Mouse (Mus musculus) neural tube, embryonic 14.5 days (tissue): ENCODE measurements around the gene Cenpf. TPM values are rescaled to one million over a fixed set of nuclear protein-coding genes. Genes with fewer than 3 reads are reported as not detected.

ENCODE experiments used
- ATAC-seq: fragments of 200-750 bp; cut with Nextera tagmentation; 2 replicates; pipeline ENCODE4 v1.8.0; 2017; ENCODE audit warnings: low read depth, mild to moderate bottlenecking, moderate TSS enrichment, moderate library complexity
- H3K27ac ChIP-seq: fragments of 300-500 bp; sonication (generic); 2 replicates; pipeline ENCODE4 v1.5.1; 2014; ENCODE audit warnings: low read depth, mild to moderate bottlenecking, control low read depth, low read length, moderate library complexity, mixed read lengths
- H3K27me3 ChIP-seq: fragments of 300-500 bp; sonication (generic); 2 replicates; pipeline ENCODE4 v1.6.1; 2014; ENCODE audit warnings: low read length; ENCODE audit not compliant: control insufficient read depth, insufficient read depth
- H3K36me3 ChIP-seq: fragments of 300-500 bp; sonication (generic); 2 replicates; pipeline ENCODE4 v1.6.1; 2014; ENCODE audit warnings: low read length, mixed read lengths; ENCODE audit not compliant: control insufficient read depth, insufficient read depth
- H3K4me1 ChIP-seq: fragments of 300-500 bp; sonication (generic); 2 replicates; pipeline ENCODE4 v1.6.1; 2014; ENCODE audit warnings: low read length; ENCODE audit not compliant: control insufficient read depth, insufficient read depth
- H3K4me2 ChIP-seq: fragments of 300-500 bp; sonication (generic); 2 replicates; pipeline ENCODE4 v1.6.1; 2014; ENCODE audit warnings: mild to moderate bottlenecking, low read depth, low read length, control low read depth
- H3K4me3 ChIP-seq: fragments of 300-500 bp; sonication (generic); 2 replicates; pipeline ENCODE4 v1.5.1; 2014; ENCODE audit warnings: low read depth, low read length, control low read depth, mixed read lengths
- H3K9ac ChIP-seq: fragments of 300-500 bp; sonication (generic); replicated peaks from 2 replicates; pipeline ENCODE4 v1.6.1; 2014; ENCODE audit warnings: low read depth, mild to moderate bottlenecking, control low read depth, low read length, mixed read lengths
- H3K9me3 ChIP-seq: fragments of 300-500 bp; sonication (generic); 2 replicates; pipeline ENCODE4 v1.6.1; 2016; ENCODE audit warnings: low read length; ENCODE audit not compliant: control insufficient read depth
- WGBS: fragments of 180-500 bp; shearing (Covaris S2); extraction: QIAGEN DNeasy Blood & Tissue Kit; methylation state at CpG from one replicate; pipeline ENCODE4 v1.1.7; 2014; 5-methylcytosine and 5-hydroxymethylcytosine counted together
- polyA plus RNA-seq: library from polyadenylated mRNA; unstranded; fragments of >200 nt; fragmentation: Nextera tagmentation; extraction: Ambion mirVana; gene quantifications from 2 replicates; pipeline ENCODE4 v1.2.1, GENCODE M21; 2014

Gene Cenpf
- polyA plus RNA-seq, 1 experiment from 2014 or later, result 6.5 TPM

DNA sequence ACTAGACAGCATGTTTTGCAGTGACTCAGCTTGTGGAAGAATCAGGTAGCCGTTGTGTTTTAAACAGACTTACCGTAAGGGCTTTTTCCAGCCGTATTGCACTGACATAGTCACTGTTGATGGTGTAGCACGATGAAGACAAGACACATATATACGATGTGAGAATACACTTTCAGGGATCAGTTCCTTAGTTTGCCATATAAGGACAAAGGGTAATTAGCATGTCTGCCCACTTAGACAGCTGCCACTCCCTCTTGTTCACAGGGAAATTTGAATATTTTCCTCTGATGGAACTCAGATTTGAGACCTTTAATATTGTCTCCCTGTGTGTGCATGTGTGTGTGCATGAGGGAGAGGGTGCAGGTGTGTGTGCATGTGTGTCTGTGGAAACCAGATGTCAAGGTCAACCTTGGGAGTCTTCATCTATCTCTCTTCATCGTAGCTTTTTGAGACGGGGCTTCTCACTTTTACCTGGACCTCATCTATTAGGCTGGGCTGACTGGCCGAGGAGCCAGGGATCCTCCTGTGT lies 82.2 kb downstream of the Cenpf start:
- ATAC-seq, result no peak
- WGBS, result 90% methylated on average over 8 of the region's 8 CpGs
- H3K9ac ChIP-seq, result no peak overlapping the region

DNA sequence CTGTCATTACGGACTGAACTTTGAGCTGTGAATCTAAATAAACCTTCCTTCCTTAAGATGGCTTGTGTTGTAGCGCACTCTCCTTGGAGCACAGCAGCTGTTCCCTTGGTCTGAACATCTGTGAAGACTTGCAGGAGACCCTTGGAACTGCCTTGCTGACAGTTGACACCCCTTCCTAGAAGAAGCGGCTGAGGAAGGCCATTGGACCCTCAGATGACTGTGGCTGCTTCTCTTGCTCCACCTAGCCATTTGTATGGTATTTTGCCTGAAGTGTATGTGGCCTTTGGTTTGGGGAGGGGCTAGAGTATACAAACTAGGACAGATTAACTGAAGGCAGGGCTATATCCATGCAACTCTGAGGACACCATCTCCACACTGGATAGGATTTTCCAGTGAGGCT lies 90.8 kb downstream of the Cenpf start:
- Histone ChIP-seq H3K9ac (no peak overlapping the region), H3K4me3 (no peak overlapping the region), H3K27me3 (no peaks in the 10 kb centered on the region), H3K4me2 (no peak overlapping the region), H3K36me3 (no peaks in the 10 kb centered on the region), H3K27ac (no peak overlapping the region), H3K9me3 (no peaks in the 10 kb centered on the region), H3K4me1 (no peaks in the 10 kb centered on the region)
- no peak for ATAC-seq
- WGBS, result 94% methylated on average over 3 of the region's 3 CpGs

More for the DNA sequence above, 82.2 kb downstream of the Cenpf start:
- no peaks in the 10 kb centered on the region for H3K4me1 ChIP-seq
- no peak overlapping the region for H3K4me2 ChIP-seq
- H3K9me3 ChIP-seq, result no peaks in the 10 kb centered on the region
- no peak overlapping the region for H3K4me3 ChIP-seq
- H3K27ac ChIP-seq, result no peak overlapping the region
- H3K27me3 ChIP-seq, result no peaks in the 10 kb centered on the region
- no peaks in the 10 kb centered on the region for H3K36me3 ChIP-seq

Other genes with a start within 250 kb of the Cenpf start
- gene Ptpn14, start 40.2 kb upstream of the Cenpf start, polyA plus RNA-seq, result 0.92 and 1.9 TPM in 2 replicates
- 80.0 and 96.8 TPM in 2 replicates for gene Smyd2, start 234.3 kb upstream of the Cenpf start, polyA plus RNA-seq